Comparison of ENCODE assay signal across 29 mouse cellular contexts in genomic region chr13:92780927-92781326, GRCm38 (mm10). TPM values are rescaled to one million over a fixed set of nuclear protein-coding genes. Genes with fewer than 3 reads are reported as not detected.
DNase-seq lines count a peak whose midpoint lies in the region; ATAC-seq and TF ChIP-seq lines count a peak whose summit lies in the region.
"Had no signal": no experiment of that assay in that cellular context is flagged by ENCODE, and none has a peak within 500 bp of the region (broad histone marks: within the 10 kb centered on the region; RNA-seq: fewer than 3 reads in every experiment).

No protein-coding gene starts in this region.

- peaks cover 25% of the 10 kb centered on the region for H3K4me1 ChIP-seq in intestine, embryonic 14.5 days (replicated peaks; ENCODE audit: control insufficient read depth, insufficient read depth, low read length)
- H3K4me1 ChIP-seq in intestine, postnatal 0 days (replicated peaks; ENCODE audit: control insufficient read depth, insufficient read depth, low read length), result no peaks in the 10 kb centered on the region
- H3K4me1 ChIP-seq in limb, embryonic 12.5 days (replicated peaks), result peaks cover 38% of the 10 kb centered on the region
- peaks cover 28% of the 10 kb centered on the region; the same call in 1 of the 2 replicates for H3K4me1 ChIP-seq in limb, embryonic 10.5 days
- H3K4me1 ChIP-seq in limb, embryonic 13.5 days, result peaks cover 39% of the 10 kb centered on the region
- H3K4me1 ChIP-seq: embryonic facial prominence, embryonic 13.5 days; forebrain, embryonic 12.5 days had no signal

- H3K4me3 ChIP-seq in gastrocnemius, adult 2 months, result peak overlapping the region; percentile 21; the same call in 1 of the 2 replicates
- H3K4me3 ChIP-seq in intestine, embryonic 14.5 days (ENCODE audit: low read depth, low read length), result no peak overlapping the region
- H3K4me3 ChIP-seq in intestine, postnatal 0 days (ENCODE audit: low read depth, low read length), result no peak overlapping the region
- no peak overlapping the region for H3K4me3 ChIP-seq in limb, embryonic 12.5 days (replicated peaks)
- H3K4me3 ChIP-seq in limb, embryonic 10.5 days, result no peak overlapping the region
- no peak overlapping the region for H3K4me3 ChIP-seq in limb, embryonic 13.5 days
- H3K4me3 ChIP-seq: embryonic facial prominence, embryonic 13.5 days; embryonic facial prominence, embryonic 15.5 days; erythroblast, embryonic 14.5 days; forebrain, embryonic 10.5 days; forebrain, embryonic 12.5 days had no signal

- H3K9ac ChIP-seq in intestine, embryonic 14.5 days (ENCODE audit: low read length), result no peak overlapping the region
- no peak overlapping the region for H3K9ac ChIP-seq in intestine, postnatal 0 days (ENCODE audit: low read depth, low read length)
- H3K9ac ChIP-seq in limb, embryonic 12.5 days (replicated peaks), result no peak overlapping the region
- no peak overlapping the region for H3K9ac ChIP-seq in limb, embryonic 13.5 days
- H3K9ac ChIP-seq: embryonic facial prominence, embryonic 13.5 days; embryonic facial prominence, embryonic 15.5 days; forebrain, embryonic 12.5 days had no signal

- H3K27me3 ChIP-seq in intestine, embryonic 14.5 days (replicated peaks; ENCODE audit: control insufficient read depth, insufficient read depth, low read length), result no peaks in the 10 kb centered on the region
- no peaks in the 10 kb centered on the region for H3K27me3 ChIP-seq in intestine, postnatal 0 days (replicated peaks; ENCODE audit: control insufficient read depth, insufficient read depth, low read length)
- peaks cover 18% of the 10 kb centered on the region for H3K27me3 ChIP-seq in limb, embryonic 12.5 days
- H3K27me3 ChIP-seq in limb, embryonic 10.5 days (ENCODE audit: low read depth, poor library complexity, severe bottlenecking), result 0 out of 2 replicates have a peak, but pooled peaks cover 3% of the 10 kb centered on the region
- peaks cover 7% of the 10 kb centered on the region; the same call in 1 of the 2 replicates for H3K27me3 ChIP-seq in limb, embryonic 13.5 days
- H3K27me3 ChIP-seq: CH12.LX; embryonic facial prominence, embryonic 13.5 days; embryonic facial prominence, embryonic 15.5 days; forebrain, embryonic 12.5 days had no signal

- DNase-seq in gastrocnemius, adult 2 months, result no peak
- no peak for DNase-seq in gastrocnemius, postnatal 10 days
- peak; percentile 61 for DNase-seq in intestine, embryonic 14.5 days (ENCODE audit: low spot score)
- DNase-seq in limb, embryonic 10.5 days (ENCODE audit: low spot score), result no peak
- DNase-seq in embryo, embryonic 10.5 days (ENCODE audit: low spot score), result no peak
- DNase-seq: adrenal gland, adult 8-10 months; adrenal gland, postnatal 14 days; adrenal gland, postnatal 36 days; B cell, adult 2 months; cerebellum, adult 11-12 months; cerebellum, adult 2 months; cerebellum, adult 9-10 months; cerebellum, postnatal 10 days; cerebellum, postnatal 25 days; embryo, embryonic 11 days had no signal

- intact Hi-C loops in gastrocnemius, adult 2 months (cut with DNase I), result no loop called here

- H3K9me3 ChIP-seq in intestine, embryonic 14.5 days (ENCODE audit: control insufficient read depth, low read length), result no peaks in the 10 kb centered on the region
- no peaks in the 10 kb centered on the region for H3K9me3 ChIP-seq in intestine, postnatal 0 days (ENCODE audit: control insufficient read depth)
- no peaks in the 10 kb centered on the region for H3K9me3 ChIP-seq in limb, embryonic 12.5 days
- H3K9me3 ChIP-seq in limb, embryonic 10.5 days (replicated peaks), result no peaks in the 10 kb centered on the region
- no peaks in the 10 kb centered on the region for H3K9me3 ChIP-seq in limb, embryonic 13.5 days
- H3K9me3 ChIP-seq: embryonic facial prominence, embryonic 13.5 days; embryonic facial prominence, embryonic 15.5 days; forebrain, embryonic 10.5 days; forebrain, embryonic 12.5 days; G1E had no signal

- no peak for ATAC-seq in intestine, embryonic 14.5 days (replicated peaks; ENCODE audit: low FRiP score, low TSS enrichment, low read depth)
- no peak for ATAC-seq in intestine, postnatal 0 days
- no peak for ATAC-seq in limb, embryonic 12.5 days (ENCODE audit: insufficient number of reproducible peaks, insufficient read depth, low FRiP score, low TSS enrichment, low read depth)
- ATAC-seq in limb, embryonic 13.5 days (ENCODE audit: low FRiP score, low read depth), result no peak
- ATAC-seq: activated CD4-positive, CD25-positive, alpha-beta regulatory T cell, adult 4 months; CD4-positive, CD25-positive, alpha-beta regulatory T cell, adult 4 months; forebrain, embryonic 14.5 days; Patski had no signal

- no peaks in the 10 kb centered on the region for H3K36me3 ChIP-seq in intestine, embryonic 14.5 days (ENCODE audit: control insufficient read depth, insufficient read depth, low read length)
- H3K36me3 ChIP-seq in intestine, postnatal 0 days (ENCODE audit: control insufficient read depth, insufficient read depth), result no peaks in the 10 kb centered on the region
- no peaks in the 10 kb centered on the region for H3K36me3 ChIP-seq in limb, embryonic 12.5 days
- H3K36me3 ChIP-seq in limb, embryonic 10.5 days, result no peaks in the 10 kb centered on the region
- H3K36me3 ChIP-seq in limb, embryonic 13.5 days, result no peaks in the 10 kb centered on the region
- H3K36me3 ChIP-seq: embryonic facial prominence, embryonic 13.5 days; embryonic facial prominence, embryonic 15.5 days; forebrain, embryonic 10.5 days; forebrain, embryonic 12.5 days; G1E had no signal

- no peak for TF ChIP-seq CTCF in gastrocnemius, adult 2 months (IDR thresholded peaks at IDR 0.05)
- no peak for TF ChIP-seq CTCF in intestine, postnatal 0 days (IDR thresholded peaks at IDR 0.05; ENCODE audit: low read depth)

- WGBS in intestine, embryonic 14.5 days, result 36% methylated on average over 8 of the region's 8 CpGs
- 62% methylated on average over 8 of the region's 8 CpGs for WGBS in intestine, postnatal 0 days
- 50% methylated on average over 8 of the region's 8 CpGs for WGBS in limb, embryonic 12.5 days
- 82% methylated on average over 8 of the region's 8 CpGs for WGBS in limb, embryonic 10.5 days
- 37% methylated on average over 8 of the region's 8 CpGs for WGBS in limb, embryonic 13.5 days

- no peak overlapping the region for H3K4me2 ChIP-seq in intestine, embryonic 14.5 days (ENCODE audit: low read length)
- no peak overlapping the region for H3K4me2 ChIP-seq in intestine, postnatal 0 days (replicated peaks; ENCODE audit: low read depth)
- H3K4me2 ChIP-seq in limb, embryonic 12.5 days, result no peak overlapping the region
- H3K4me2 ChIP-seq in limb, embryonic 13.5 days (replicated peaks), result peak overlapping the region; percentile 28; the same call in 1 of the 2 replicates
- H3K4me2 ChIP-seq: embryonic facial prominence, embryonic 13.5 days; embryonic facial prominence, embryonic 15.5 days; forebrain, embryonic 12.5 days had no signal

- peak overlapping the region; percentile 49; the same call in 1 of the 2 replicates for H3K27ac ChIP-seq in gastrocnemius, adult 2 months
- H3K27ac ChIP-seq in intestine, embryonic 14.5 days (ENCODE audit: low read depth), result peak overlapping the region; percentile 47; the same call in 1 of the 2 replicates
- no peak overlapping the region for H3K27ac ChIP-seq in intestine, postnatal 0 days (ENCODE audit: low read depth, low read length)
- H3K27ac ChIP-seq in limb, embryonic 12.5 days, result 0 out of 2 replicates have a peak overlapping the region, but pooled peaks have one; percentile 13
- H3K27ac ChIP-seq in limb, embryonic 10.5 days, result no peak overlapping the region
- no peak overlapping the region; the same call in 1 of the 2 replicates for H3K27ac ChIP-seq in limb, embryonic 13.5 days
- H3K27ac ChIP-seq: embryonic facial prominence, embryonic 13.5 days; embryonic facial prominence, embryonic 15.5 days; forebrain, embryonic 10.5 days; forebrain, embryonic 12.5 days had no signal

RNA-seq across cellular contexts. Expression of gene Thbs4, which starts 13.7 kb away (rescaled TPM):
- total RNA-seq in gastrocnemius, adult 2 months (2021), result 100 to 1,000 TPM in 1 of 2 experiments, 10 to 100 TPM in 1; 60.5 to 195 TPM
- 100 to 1,000 TPM; 129 to 131 TPM for total RNA-seq in gastrocnemius, postnatal 10 days (2021)
- 30.2 and 37.1 TPM in 2 replicates for polyA plus RNA-seq in intestine, embryonic 14.5 days (2014; fragmentation: Nextera tagmentation; extraction: Ambion mirVana)
- 6.3 and 7.1 TPM in 2 replicates for polyA plus RNA-seq in intestine, postnatal 0 days (2015; fragmentation: Nextera tagmentation; extraction: Ambion mirVana)
- 2.9 and 4.1 TPM in 2 replicates for polyA plus RNA-seq in limb, embryonic 12.5 days (2016; fragmentation: Nextera tagmentation; extraction: Ambion mirVana)
- 1.2 TPM in 2 replicates for polyA plus RNA-seq in limb, embryonic 10.5 days (2016; fragmentation: Nextera tagmentation; extraction: Ambion mirVana)
- 22.9 and 33.4 TPM in 2 replicates for polyA plus RNA-seq in limb, embryonic 13.5 days (2015; fragmentation: Nextera tagmentation; extraction: Ambion mirVana)
- total RNA-seq: CH12.LX, G1E had no signal
- polyA plus RNA-seq: activated CD4-positive, CD25-positive, alpha-beta regulatory T cell, adult 4 months; CD4-positive, CD25-positive, alpha-beta regulatory T cell, adult 4 months; erythroblast, embryonic 14.5 days; G1E; Patski had no signal

Comparison
In these comparisons a context has a peak if more than half of its experiments do, and no peak if none do; other contexts are left out.
1. H3K27ac ChIP-seq: peak in gastrocnemius, adult 2 months (single experiment), intestine, embryonic 14.5 days (single experiment) and limb, embryonic 12.5 days (single experiment); none in intestine, postnatal 0 days (single experiment), limb, embryonic 10.5 days (single experiment) and limb, embryonic 13.5 days (single experiment).